Mouse (Mus musculus): ENCODE measurements around the gene Flt3.

DNA sequence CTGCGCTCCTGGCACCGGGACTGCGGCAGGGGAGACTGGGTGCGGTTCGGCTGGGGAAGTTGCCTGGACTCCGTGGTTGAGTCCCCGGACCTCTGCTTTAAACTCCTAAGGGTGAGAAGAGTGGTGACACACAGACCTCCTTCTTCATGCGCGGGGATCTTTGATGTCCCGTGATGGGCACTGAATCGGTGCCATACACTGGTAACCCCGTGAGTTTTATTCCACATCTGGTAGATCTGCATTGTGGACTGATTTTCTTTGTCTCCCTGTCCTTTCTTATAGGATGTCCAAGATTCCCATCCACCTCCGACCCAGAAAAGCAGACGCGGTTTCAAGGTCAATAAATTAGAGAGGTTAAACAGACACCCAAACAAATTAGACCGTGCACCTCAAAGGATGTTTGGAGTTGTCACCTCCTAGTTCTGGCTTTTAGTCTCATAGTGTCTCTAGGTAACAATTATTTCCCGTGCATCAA lies 253 bp upstream of the Flt3 start:
- TF ChIP-seq CTCF (conservative IDR thresholded peaks at IDR 0.05; ENCODE audit: insufficient read depth, insufficient read length, low read depth, low read length) (no peak), POLR2A (IDR thresholded peaks at IDR 0.05; ENCODE audit: low read depth, low read length) (no peak)

All from kidney, adult 2 months (tissue).